Mouse (Mus musculus): ENCODE measurements around the gene Zfp706. TPM values are rescaled to one million over a fixed set of nuclear protein-coding genes. Genes with fewer than 3 reads are reported as not detected.

Zfp706 gene
- total and polyA plus RNA-seq, 3 experiments: 19.7 to 137 (median 74.2) TPM

DNA sequence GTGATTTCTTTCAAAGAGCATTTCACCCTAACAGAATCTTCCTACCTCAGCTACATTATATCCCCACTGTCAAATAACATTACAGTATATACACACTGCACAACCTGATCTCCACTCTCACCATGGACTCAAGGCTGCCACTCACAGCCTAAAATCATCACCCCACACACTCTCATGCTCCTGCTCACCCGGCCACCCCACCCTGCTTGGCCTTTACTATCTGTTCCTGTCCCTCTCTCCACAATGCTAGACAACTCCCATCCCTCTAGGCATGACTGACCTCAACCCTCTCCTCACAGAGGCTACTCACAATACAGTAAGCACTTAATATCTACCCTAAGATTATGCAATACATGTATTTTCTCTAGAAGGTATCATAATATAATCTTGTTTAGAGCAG is 12.9 kb downstream of the Zfp706 start:
- Histone ChIP-seq H3K27me3 (ENCODE audit: insufficient read depth, low read length) (no peaks in the 10 kb centered on the region), H3K4me3 (ENCODE audit: low read depth, low read length) (no peak overlapping the region), H3K36me3 (replicated peaks) (peaks cover 75% of the 10 kb centered on the region), H3K4me1 (ENCODE audit: insufficient read depth, low read depth, low read length) (peaks cover 8% of the 10 kb centered on the region), H3K9me3 (replicated peaks) (no peaks in the 10 kb centered on the region)
- ATAC-seq (ENCODE audit: extremely low read depth, insufficient number of reproducible peaks, low FRiP score, poor library complexity, severe bottlenecking) (no peak), DNase-seq (ENCODE audit: low spot score) (no peak)
- no peak for TF ChIP-seq TAL1 (conservative IDR thresholded peaks at IDR 0.05; ENCODE audit: low read depth, low read length)
- no peak for TF ChIP-seq POLR2AphosphoS5 (IDR thresholded peaks at IDR 0.05; ENCODE audit: insufficient replicate concordance, low read depth, low read length)
- no peak for TF ChIP-seq GATA1 (IDR thresholded peaks at IDR 0.05; ENCODE audit: borderline replicate concordance, low read length)

DNA sequence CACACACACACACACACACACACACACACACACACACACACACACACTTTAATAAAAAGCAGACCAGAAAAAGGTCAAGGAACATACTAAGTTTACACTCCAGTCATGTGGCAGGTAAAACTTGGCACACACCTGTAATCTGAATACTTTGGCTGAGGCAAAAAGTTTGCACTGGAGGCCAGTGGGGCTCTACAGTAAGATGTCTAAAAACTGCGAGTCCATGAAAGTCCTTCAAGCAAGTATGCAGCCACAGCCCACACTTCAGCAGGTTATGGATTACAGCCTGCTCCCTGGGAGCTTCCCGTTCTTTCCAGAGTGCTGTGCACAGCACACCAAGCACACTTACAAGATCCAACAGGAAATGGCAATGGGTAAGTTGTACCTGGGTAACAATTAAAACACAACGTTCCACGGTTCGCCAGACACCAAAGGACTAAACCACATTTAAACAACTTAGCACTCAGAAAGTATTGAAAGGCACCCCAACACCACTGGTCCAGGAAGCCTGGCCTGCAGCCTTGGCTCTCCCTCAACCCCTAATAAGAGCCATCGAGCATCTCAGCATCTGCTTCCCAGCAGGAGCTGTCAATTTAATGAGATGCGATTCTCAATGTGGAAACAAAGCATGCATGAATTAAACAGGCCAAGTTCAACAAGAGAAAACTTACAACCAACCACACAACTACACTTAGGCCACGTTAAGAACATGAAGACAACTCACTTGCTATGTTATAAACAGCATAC is 14.0 kb downstream of the Zfp706 start:
- Histone ChIP-seq H3K4me3 (ENCODE audit: low read depth, low read length) (no peak overlapping the region), H3K4me1 (ENCODE audit: insufficient read depth, low read depth, low read length) (peaks cover 5% of the 10 kb centered on the region; the same call in 1 of the 2 replicates), H3K27me3 (ENCODE audit: insufficient read depth, low read length) (no peaks in the 10 kb centered on the region), H3K36me3 (replicated peaks) (peaks cover 74% of the 10 kb centered on the region), H3K9me3 (replicated peaks) (no peaks in the 10 kb centered on the region)
- no peak for TF ChIP-seq POLR2AphosphoS5 (IDR thresholded peaks at IDR 0.05; ENCODE audit: insufficient replicate concordance, low read depth, low read length)
- TF ChIP-seq GATA1 (IDR thresholded peaks at IDR 0.05; ENCODE audit: borderline replicate concordance, low read length): no peak
- TF ChIP-seq CTCF (IDR thresholded peaks at IDR 0.05; ENCODE audit: low read depth, low read length): no peak
- TF ChIP-seq GATA2 (IDR thresholded peaks at IDR 0.05; ENCODE audit: borderline replicate concordance, low read depth, low read length): no peak
- no peak for TF ChIP-seq TAL1 (conservative IDR thresholded peaks at IDR 0.05; ENCODE audit: low read depth, low read length)
- no peak for ATAC-seq (ENCODE audit: extremely low read depth, insufficient number of reproducible peaks, low FRiP score, poor library complexity, severe bottlenecking)
- no peak for DNase-seq (ENCODE audit: low spot score)

DNA sequence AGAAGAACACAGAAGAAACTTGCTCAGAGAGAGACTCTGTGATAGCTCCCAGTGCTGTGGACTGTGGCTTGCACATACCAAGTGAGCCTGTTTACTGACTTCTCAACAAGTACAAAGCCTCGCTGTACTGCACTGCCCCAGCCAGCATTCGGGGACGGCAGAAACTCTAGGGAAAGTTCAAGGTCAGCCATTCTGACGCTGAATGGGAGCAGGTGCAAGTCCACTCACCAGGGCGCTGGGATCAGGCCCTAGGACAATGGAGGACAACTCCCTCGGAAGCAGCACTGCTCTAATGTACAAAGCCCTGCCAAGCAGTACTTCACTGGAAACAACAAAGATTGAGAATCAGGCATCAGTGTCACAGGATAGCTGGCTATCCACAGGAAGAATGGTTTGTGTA is 16.2 kb downstream of the Zfp706 start:
- no peak for DNase-seq (ENCODE audit: low spot score)
- TF ChIP-seq POLR2AphosphoS5 (IDR thresholded peaks at IDR 0.05; ENCODE audit: insufficient replicate concordance, low read depth, low read length) (no peak), GATA1 (IDR thresholded peaks at IDR 0.05; ENCODE audit: borderline replicate concordance, low read length) (no peak), TAL1 (conservative IDR thresholded peaks at IDR 0.05; ENCODE audit: low read depth, low read length) (no peak), GATA2 (IDR thresholded peaks at IDR 0.05; ENCODE audit: borderline replicate concordance, low read depth, low read length) (no peak), CTCF (IDR thresholded peaks at IDR 0.05; ENCODE audit: low read depth, low read length) (no peak)
- Histone ChIP-seq H3K4me3 (ENCODE audit: low read depth, low read length) (no peak overlapping the region), H3K9me3 (replicated peaks) (no peaks in the 10 kb centered on the region), H3K36me3 (replicated peaks) (peaks cover 77% of the 10 kb centered on the region), H3K4me1 (ENCODE audit: insufficient read depth, low read depth, low read length) (peaks cover 3% of the 10 kb centered on the region), H3K27me3 (ENCODE audit: insufficient read depth, low read length) (no peaks in the 10 kb centered on the region)
- ATAC-seq (ENCODE audit: extremely low read depth, insufficient number of reproducible peaks, low FRiP score, poor library complexity, severe bottlenecking): no peak

DNA sequence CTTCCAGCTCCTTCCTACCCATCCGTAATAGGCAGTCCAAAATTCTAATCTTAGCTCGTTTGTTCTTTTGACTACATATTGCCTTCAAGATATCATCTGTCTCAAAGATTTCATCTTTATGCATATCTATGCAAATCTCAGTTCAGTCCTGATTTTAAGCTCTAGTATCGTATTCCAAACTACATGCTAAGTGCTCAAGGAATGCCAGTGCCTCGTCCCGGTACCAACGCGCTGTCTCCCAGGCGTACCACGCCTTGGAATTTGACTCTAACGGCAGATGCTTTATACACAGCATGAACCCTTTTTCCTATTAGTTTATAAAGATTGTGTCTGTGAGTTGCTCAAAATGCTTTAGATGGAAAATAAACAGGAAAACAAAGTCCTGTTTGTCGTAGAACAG is 17.7 kb downstream of the Zfp706 start:
- no peak for TF ChIP-seq GATA1 (IDR thresholded peaks at IDR 0.05; ENCODE audit: borderline replicate concordance, low read length)
- TF ChIP-seq TAL1 (conservative IDR thresholded peaks at IDR 0.05; ENCODE audit: low read depth, low read length): no peak
- no peak for TF ChIP-seq POLR2AphosphoS5 (IDR thresholded peaks at IDR 0.05; ENCODE audit: insufficient replicate concordance, low read depth, low read length)
- TF ChIP-seq GATA2 (IDR thresholded peaks at IDR 0.05; ENCODE audit: borderline replicate concordance, low read depth, low read length): no peak
- no peak for TF ChIP-seq CTCF (IDR thresholded peaks at IDR 0.05; ENCODE audit: low read depth, low read length)
- no peak overlapping the region for H3K4me3 ChIP-seq (ENCODE audit: low read depth, low read length)
- H3K4me1 ChIP-seq (ENCODE audit: insufficient read depth, low read depth, low read length): peaks cover 4% of the 10 kb centered on the region
- H3K36me3 ChIP-seq (replicated peaks): peaks cover 84% of the 10 kb centered on the region
- no peak for ATAC-seq (ENCODE audit: extremely low read depth, insufficient number of reproducible peaks, low FRiP score, poor library complexity, severe bottlenecking)
- no peaks in the 10 kb centered on the region for H3K9me3 ChIP-seq (replicated peaks)
- no peaks in the 10 kb centered on the region for H3K27me3 ChIP-seq (ENCODE audit: insufficient read depth, low read length)
- DNase-seq (ENCODE audit: low spot score): no peak

DNA sequence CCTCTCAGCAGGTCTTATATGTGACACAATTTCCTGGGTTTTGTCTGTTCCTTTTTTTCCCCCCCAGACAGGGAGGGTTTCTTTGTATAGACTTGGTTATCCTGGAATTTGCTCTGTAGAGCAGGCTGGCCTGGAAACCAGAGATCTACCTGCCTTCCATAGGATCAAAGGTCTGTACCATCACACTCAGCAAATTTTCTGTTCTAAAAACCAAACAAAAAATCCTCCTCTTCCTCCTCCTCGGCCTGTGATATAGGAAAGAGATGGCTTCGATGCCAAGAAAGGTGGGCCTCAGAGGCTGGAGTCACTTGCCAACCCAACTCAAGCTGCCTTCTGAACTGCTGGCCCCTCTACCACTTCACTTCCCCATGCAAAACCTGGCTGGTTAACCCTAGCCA is 18.9 kb downstream of the Zfp706 start:
- H3K27me3 ChIP-seq (ENCODE audit: insufficient read depth, low read length): no peaks in the 10 kb centered on the region
- peaks cover 10% of the 10 kb centered on the region for H3K4me1 ChIP-seq (ENCODE audit: insufficient read depth, low read depth, low read length)
- DNase-seq (ENCODE audit: low spot score): no peak
- ATAC-seq (ENCODE audit: extremely low read depth, insufficient number of reproducible peaks, low FRiP score, poor library complexity, severe bottlenecking): no peak
- TF ChIP-seq GATA1 (IDR thresholded peaks at IDR 0.05; ENCODE audit: borderline replicate concordance, low read length): no peak
- no peak for TF ChIP-seq GATA2 (IDR thresholded peaks at IDR 0.05; ENCODE audit: borderline replicate concordance, low read depth, low read length)
- no peak for TF ChIP-seq TAL1 (conservative IDR thresholded peaks at IDR 0.05; ENCODE audit: low read depth, low read length)
- TF ChIP-seq POLR2AphosphoS5 (IDR thresholded peaks at IDR 0.05; ENCODE audit: insufficient replicate concordance, low read depth, low read length): no peak
- no peak for TF ChIP-seq CTCF (IDR thresholded peaks at IDR 0.05; ENCODE audit: low read depth, low read length)
- peaks cover 79% of the 10 kb centered on the region for H3K36me3 ChIP-seq (replicated peaks)
- no peaks in the 10 kb centered on the region for H3K9me3 ChIP-seq (replicated peaks)
- no peak overlapping the region for H3K4me3 ChIP-seq (ENCODE audit: low read depth, low read length)

DNA sequence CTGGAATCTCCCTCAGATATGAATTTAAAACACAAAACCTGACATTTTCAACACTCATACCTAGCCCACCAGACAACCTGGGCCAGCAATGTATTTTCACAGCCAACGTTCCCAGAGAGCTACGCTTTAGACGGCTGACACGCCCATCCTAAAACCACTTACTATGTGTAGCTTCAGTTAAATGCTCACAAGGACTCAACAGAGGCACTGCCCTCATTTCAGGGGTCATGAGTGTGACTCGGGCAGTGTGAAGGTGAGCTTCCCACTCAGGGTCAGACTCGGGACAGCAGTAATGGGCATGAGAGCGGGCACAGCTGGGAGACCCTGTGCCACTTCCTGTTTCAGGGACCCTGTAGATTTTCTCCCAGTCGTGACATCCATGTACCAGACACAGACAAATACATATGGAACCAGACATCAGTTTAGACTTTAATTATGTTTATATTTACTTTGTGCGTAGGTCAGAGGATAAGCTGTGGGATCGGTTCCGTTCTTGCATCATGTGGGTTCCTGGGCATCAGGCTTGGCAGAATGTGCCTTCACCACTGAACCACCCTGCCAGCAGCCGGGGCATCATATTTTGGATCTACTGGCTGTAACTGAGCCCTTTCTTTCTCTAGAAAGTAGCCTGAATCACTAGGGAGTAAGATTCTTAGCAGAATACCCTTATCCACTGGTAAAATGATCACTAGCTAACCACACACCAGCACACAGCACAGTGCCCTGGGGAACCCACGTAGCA is 19.4 kb downstream of the Zfp706 start:
- H3K9me3 ChIP-seq (replicated peaks): no peaks in the 10 kb centered on the region
- no peak for TF ChIP-seq POLR2AphosphoS5 (IDR thresholded peaks at IDR 0.05; ENCODE audit: insufficient replicate concordance, low read depth, low read length)
- TF ChIP-seq GATA1 (IDR thresholded peaks at IDR 0.05; ENCODE audit: borderline replicate concordance, low read length): no peak
- no peak for TF ChIP-seq TAL1 (conservative IDR thresholded peaks at IDR 0.05; ENCODE audit: low read depth, low read length)
- no peak for TF ChIP-seq GATA2 (IDR thresholded peaks at IDR 0.05; ENCODE audit: borderline replicate concordance, low read depth, low read length)
- TF ChIP-seq CTCF (IDR thresholded peaks at IDR 0.05; ENCODE audit: low read depth, low read length): no peak
- ATAC-seq (ENCODE audit: extremely low read depth, insufficient number of reproducible peaks, low FRiP score, poor library complexity, severe bottlenecking) (no peak), DNase-seq (ENCODE audit: low spot score) (no peak)
- peaks cover 10% of the 10 kb centered on the region for H3K4me1 ChIP-seq (ENCODE audit: insufficient read depth, low read depth, low read length)
- H3K4me3 ChIP-seq (ENCODE audit: low read depth, low read length): no peak overlapping the region
- no peaks in the 10 kb centered on the region for H3K27me3 ChIP-seq (ENCODE audit: insufficient read depth, low read length)
- H3K36me3 ChIP-seq (replicated peaks): peaks cover 74% of the 10 kb centered on the region
